Mouse (Mus musculus) embryonic facial prominence, embryonic 12.5 days (tissue): ENCODE data around the gene Bard1. TPM values are rescaled to one million over a fixed set of nuclear protein-coding genes. Genes with fewer than 3 reads are reported as not detected.

Experiments used
- ATAC-seq: fragments of 200-750 bp; cut with Nextera tagmentation; 2 replicates; pipeline ENCODE4 v1.8.0; 2017; ENCODE audit not compliant: insufficient number of reproducible peaks, insufficient read depth, low FRiP score, low TSS enrichment
- H3K27ac ChIP-seq: fragments of 300-500 bp; sonication (generic); 2 replicates; pipeline ENCODE4 v1.5.1; 2016; ENCODE audit warnings: mild to moderate bottlenecking
- H3K27me3 ChIP-seq: fragments of 300-500 bp; sonication (generic); 2 replicates; pipeline ENCODE4 v1.6.1; 2016; ENCODE audit warnings: mild to moderate bottlenecking, moderate library complexity
- H3K36me3 ChIP-seq: fragments of 300-500 bp; sonication (generic); 2 replicates; pipeline ENCODE4 v1.6.1; 2016; ENCODE audit warnings: mild to moderate bottlenecking
- H3K4me1 ChIP-seq: fragments of 300-500 bp; sonication (generic); 2 replicates; pipeline ENCODE4 v1.6.1; 2016
- H3K4me2 ChIP-seq: fragments of 300-500 bp; sonication (generic); replicated peaks from 2 replicates; pipeline ENCODE4 v1.6.1; 2016; ENCODE audit warnings: mild to moderate bottlenecking, moderate library complexity
- H3K4me3 ChIP-seq: fragments of 300-500 bp; sonication (generic); 2 replicates; pipeline ENCODE4 v1.5.1; 2016; ENCODE audit warnings: mild to moderate bottlenecking
- H3K9ac ChIP-seq: fragments of 300-500 bp; sonication (generic); 2 replicates; pipeline ENCODE4 v1.6.1; 2016; ENCODE audit warnings: mild to moderate bottlenecking, moderate library complexity
- H3K9me3 ChIP-seq: fragments of 300-500 bp; sonication (generic); 2 replicates; pipeline ENCODE4 v1.6.1; 2016; ENCODE audit warnings: mild to moderate bottlenecking, moderate library complexity
- WGBS: fragments of 180-500 bp; shearing (Covaris S2); methylation state at CpG from one replicate; pipeline ENCODE4 v1.1.7; 2016; 5-methylcytosine and 5-hydroxymethylcytosine counted together
- polyA plus RNA-seq: library from polyadenylated mRNA; unstranded; fragments of >200 nt; fragmentation: Nextera tagmentation; extraction: Ambion mirVana; gene quantifications from 2 replicates; pipeline ENCODE4 v1.2.1, GENCODE M21; 2016

Bard1 gene
- 2.6 and 2.8 TPM in 2 replicates for polyA plus RNA-seq

DNA sequence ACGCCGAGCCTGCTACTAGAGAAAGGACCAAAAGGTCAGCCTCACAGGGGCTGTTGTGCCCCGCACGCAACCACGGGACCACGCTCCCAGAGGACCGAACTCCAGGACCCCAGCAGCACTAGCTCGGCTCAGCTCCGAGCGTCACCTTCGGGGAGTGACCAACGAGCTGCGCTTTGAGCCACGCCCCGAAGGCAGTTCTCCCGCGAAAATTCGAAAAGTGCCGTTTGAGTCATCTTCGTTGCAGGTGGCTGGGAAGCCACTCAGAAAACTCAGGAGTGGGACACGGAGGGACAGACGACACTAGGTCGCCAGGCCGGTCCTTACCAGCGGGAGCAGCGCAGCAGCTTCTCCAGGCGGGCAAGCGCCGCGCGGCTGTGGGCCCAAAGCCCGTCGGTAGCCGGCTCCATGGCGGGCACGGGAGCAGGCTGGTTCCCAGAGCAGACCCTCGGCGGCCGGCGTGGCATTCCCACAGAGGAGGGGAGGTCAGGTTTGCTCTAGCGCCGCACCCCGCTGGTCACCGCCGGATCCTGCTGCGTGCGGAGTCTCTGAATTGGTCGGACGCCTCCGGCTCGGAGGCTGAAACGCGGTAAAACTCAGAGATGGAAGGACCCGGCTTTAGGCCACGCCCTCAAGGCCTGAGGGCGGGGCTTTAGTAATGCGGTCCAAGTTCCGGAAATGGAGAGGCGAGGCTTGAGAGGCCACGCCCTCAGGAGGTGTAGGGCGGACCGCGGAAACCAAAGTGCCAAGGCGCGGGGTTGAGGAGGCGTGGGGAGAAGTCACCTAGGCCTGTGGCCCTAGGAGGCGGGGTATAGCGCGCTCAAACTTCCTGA, at the start of gene Bard1:
Gene Bard1 (minus strand): TSS at position 803 of the 830 bp plus-strand sequence.
- Histone ChIP-seq H3K4me3 (peak within 1 kb of the TSS; percentile 84), H3K4me2 (peak within 1 kb of the TSS; percentile 59), H3K36me3 (no peaks in the 10 kb centered on the region), H3K27ac (peak within 1 kb of the TSS; percentile 76), H3K27me3 (no peaks in the 10 kb centered on the region), H3K9ac (peak within 1 kb of the TSS; percentile 60), H3K9me3 (no peaks in the 10 kb centered on the region), H3K4me1 (0 out of 2 replicates have a peak, but pooled peaks cover 8% of the 10 kb centered on the region)
- WGBS = under 1% methylated on average over 69 of the region's 69 CpGs
- ATAC-seq = peak; percentile 96

DNA sequence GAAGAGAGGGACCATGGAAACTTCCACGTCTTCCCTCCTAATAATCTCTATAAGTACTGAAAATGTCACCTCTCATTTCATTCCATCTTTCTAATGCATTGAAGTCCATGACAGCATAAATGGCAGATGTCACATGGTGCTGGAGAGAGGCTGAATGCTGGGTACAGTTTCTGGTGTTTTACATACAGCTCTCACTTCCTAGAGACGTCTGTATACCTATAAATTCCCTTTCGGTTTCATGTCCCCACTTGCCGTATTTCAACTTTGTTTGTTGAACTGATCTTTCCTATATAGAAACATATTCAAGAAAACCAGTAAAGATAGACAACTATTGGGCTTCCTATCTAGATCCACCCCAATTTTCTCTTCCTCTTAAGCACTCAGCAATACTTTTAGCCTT, 24.2 kb upstream of the Bard1 start:
- no peak for ATAC-seq
- Histone ChIP-seq H3K9ac (no peak overlapping the region), H3K4me1 (no peaks in the 10 kb centered on the region), H3K27me3 (no peaks in the 10 kb centered on the region), H3K4me3 (no peak overlapping the region), H3K36me3 (no peaks in the 10 kb centered on the region), H3K27ac (no peak overlapping the region), H3K4me2 (no peak overlapping the region), H3K9me3 (no peaks in the 10 kb centered on the region)
- 88% methylated on average over 4 of the region's 4 CpGs for WGBS

DNA sequence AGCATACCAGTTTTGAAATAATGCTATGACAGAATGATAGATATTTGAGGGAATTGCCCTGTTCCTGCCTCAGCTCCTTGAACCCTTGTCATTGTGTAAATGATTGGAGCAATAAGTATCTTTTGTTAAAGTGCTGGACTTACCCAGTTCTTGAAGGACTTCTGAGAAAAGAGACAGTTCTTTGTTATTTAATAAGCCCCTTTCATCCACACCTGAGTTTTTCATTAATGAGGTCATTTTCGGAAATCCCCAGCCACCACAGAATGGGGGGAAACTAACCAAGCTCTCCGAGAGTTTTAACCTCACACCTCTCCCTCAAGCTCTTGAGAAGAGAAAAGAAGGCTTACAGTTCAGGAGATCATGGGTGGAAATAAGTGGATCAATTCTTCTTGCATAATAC, 15.6 kb upstream of the Bard1 start:
- Histone ChIP-seq H3K36me3 (no peaks in the 10 kb centered on the region), H3K4me3 (no peak overlapping the region), H3K27ac (no peak overlapping the region), H3K27me3 (no peaks in the 10 kb centered on the region), H3K4me2 (no peak overlapping the region), H3K9me3 (no peaks in the 10 kb centered on the region), H3K9ac (no peak overlapping the region), H3K4me1 (no peaks in the 10 kb centered on the region)
- no peak for ATAC-seq
- WGBS = 74% methylated on average over 2 of the region's 2 CpGs

DNA sequence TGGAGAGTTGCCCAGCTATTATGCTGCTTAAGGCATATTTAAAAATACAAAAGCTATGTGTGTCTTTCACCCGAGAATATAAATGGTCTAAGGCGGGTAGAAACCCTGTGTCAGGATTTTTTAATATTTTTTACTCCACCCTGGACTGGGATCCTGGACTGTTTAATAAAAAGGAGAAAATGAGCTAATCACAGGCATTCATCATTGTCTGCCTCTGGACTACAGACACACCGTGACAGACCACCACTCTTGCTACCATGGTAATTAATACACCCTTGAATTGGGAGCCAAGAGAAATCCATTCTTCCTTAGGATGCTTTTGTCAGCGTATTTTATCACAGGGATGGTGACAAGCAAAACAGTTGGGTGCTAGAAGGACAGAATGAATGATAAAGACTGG, 14.3 kb upstream of the Bard1 start:
- no peaks in the 10 kb centered on the region for H3K4me1 ChIP-seq
- no peak for ATAC-seq
- no peak overlapping the region for H3K4me2 ChIP-seq
- no peak overlapping the region for H3K4me3 ChIP-seq
- H3K36me3 ChIP-seq = no peaks in the 10 kb centered on the region
- H3K27me3 ChIP-seq = no peaks in the 10 kb centered on the region
- no peak overlapping the region for H3K9ac ChIP-seq
- H3K27ac ChIP-seq = no peak overlapping the region
- H3K9me3 ChIP-seq = no peaks in the 10 kb centered on the region
- 71% methylated on average over 4 of the region's 4 CpGs for WGBS

DNA sequence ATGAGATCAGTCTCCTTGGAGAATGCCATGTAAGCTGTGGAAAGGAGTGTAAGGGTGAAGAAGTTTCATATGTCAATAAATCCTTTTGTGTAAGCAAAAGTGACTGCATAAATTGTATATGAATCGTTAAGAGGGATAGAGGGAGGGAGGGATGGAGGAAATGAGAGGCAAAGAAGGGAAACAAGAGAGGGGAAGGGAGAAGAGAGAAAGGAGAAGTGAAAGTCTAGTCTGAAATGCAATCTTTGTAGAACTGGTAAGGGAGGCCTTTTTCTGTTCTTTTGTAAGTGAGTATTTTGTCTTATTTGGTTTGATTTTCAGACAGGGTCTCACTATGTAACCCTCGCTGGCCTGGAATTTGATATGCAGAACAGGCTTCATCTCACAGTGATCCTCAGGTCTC, 12.8 kb upstream of the Bard1 start:
- Histone ChIP-seq H3K4me2 (no peak overlapping the region), H3K27ac (no peak overlapping the region), H3K9me3 (no peaks in the 10 kb centered on the region), H3K27me3 (no peaks in the 10 kb centered on the region), H3K4me3 (no peak overlapping the region), H3K36me3 (no peaks in the 10 kb centered on the region), H3K9ac (no peak overlapping the region), H3K4me1 (no peaks in the 10 kb centered on the region)
- 59% methylated on average over 2 of the region's 2 CpGs for WGBS
- ATAC-seq = no peak

DNA sequence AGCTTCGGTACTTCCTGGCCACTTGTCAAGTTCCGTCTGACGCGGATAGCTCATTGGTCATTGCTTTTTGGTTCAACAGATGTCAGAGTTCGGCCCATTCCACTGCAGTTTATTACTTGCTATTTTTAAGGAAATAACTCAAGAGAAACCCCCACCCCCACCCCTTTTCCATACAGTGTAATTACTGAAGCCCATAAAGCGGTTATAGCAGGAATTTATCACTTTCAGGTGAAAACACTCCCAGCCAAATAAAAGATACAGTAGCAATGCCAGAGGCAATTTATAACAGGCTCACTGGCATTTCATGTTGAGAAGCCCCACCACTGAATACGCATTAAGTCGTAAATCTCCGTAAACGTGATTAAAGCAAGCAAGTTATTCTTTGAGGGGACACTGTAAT, 6.9 kb upstream of the Bard1 start:
- Histone ChIP-seq H3K9ac (no peak overlapping the region), H3K4me3 (no peak overlapping the region), H3K27ac (no peak overlapping the region), H3K4me1 (no peaks in the 10 kb centered on the region), H3K27me3 (no peaks in the 10 kb centered on the region), H3K4me2 (no peak overlapping the region), H3K36me3 (no peaks in the 10 kb centered on the region), H3K9me3 (no peaks in the 10 kb centered on the region)
- no peak for ATAC-seq
- 85% methylated on average over 10 of the region's 10 CpGs for WGBS

DNA sequence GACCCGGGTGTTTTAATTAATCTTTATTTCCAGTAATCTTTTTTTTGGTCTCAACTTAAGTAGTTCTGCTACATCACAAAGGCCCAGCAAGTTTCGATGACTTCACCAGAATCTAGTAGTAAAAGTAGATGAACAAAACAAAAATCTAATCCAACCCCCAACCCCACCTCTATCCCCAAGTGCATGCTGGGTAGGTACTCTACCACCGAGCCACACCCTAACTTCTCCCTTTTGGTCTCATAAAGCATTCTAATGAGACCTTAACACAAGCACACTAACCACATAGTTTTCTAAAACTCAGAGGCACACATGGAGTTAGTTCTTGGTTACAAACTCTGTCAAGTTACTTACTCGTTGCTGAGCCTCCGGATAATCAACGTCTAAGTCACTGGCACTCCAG, 3.2 kb upstream of the Bard1 start:
- Histone ChIP-seq H3K4me3 (no peak overlapping the region), H3K4me2 (no peak overlapping the region), H3K36me3 (no peaks in the 10 kb centered on the region), H3K9ac (no peak overlapping the region), H3K27ac (no peak overlapping the region), H3K4me1 (no peaks in the 10 kb centered on the region), H3K9me3 (no peaks in the 10 kb centered on the region), H3K27me3 (no peaks in the 10 kb centered on the region)
- WGBS = 93% methylated on average over 6 of the region's 6 CpGs
- no peak for ATAC-seq

DNA sequence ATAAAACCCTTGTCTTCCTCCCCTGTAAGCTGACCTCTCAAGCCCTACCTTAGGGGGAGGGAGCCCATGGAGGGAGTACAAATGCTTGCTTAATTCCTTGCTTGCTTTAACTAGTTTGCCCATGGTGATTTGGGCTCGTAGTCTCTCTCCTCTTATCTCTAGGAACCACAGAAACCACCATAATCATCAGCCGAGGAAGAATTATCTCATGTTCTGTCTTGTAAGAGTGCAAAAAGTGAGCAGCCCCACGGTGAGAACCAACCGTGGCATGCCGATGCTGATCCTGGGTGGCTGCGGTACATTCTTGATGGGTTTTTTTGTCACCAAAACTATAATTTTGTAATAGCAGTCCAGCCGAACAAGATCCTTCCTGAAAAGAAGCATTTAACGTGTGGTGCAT, 2.8 kb upstream of the Bard1 start:
- WGBS = 88% methylated on average over 8 of the region's 8 CpGs
- Histone ChIP-seq H3K27me3 (no peaks in the 10 kb centered on the region), H3K4me3 (no peak overlapping the region), H3K4me2 (no peak overlapping the region), H3K27ac (no peak overlapping the region), H3K4me1 (no peaks in the 10 kb centered on the region), H3K36me3 (no peaks in the 10 kb centered on the region), H3K9me3 (no peaks in the 10 kb centered on the region), H3K9ac (no peak overlapping the region)
- no peak for ATAC-seq

DNA sequence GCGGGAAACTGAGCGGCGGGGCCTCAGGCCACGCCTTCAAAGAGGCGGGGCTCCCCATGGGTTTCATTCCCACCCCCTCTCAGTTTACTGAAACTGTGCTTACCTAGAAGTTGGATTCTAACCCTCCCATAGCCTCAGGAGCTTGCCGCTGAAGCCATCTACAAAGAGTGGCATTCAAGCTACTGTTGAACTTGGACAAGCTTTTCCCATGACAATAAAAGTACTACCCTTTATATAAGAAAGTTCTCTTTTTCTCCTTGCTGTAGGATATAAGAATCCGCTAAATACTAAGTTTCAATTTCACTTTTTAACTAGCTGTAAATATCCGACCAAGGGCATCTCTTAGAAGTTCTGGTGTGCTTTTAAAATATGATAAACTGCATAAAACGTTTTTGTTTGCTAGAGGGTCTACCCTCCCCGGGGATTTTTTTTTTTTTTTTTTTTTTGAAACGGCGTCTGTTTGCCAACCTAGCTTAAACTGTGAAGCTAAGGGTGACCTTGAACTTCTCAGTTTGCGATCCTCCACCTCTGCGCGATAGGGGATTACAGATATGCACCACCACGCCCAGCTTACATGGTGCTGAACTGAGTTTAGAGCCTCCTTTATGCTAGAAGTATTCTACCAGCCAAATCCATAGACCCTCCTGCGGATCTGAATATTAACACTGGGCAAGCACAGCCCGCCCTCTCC, 373 bp upstream of the Bard1 start:
- peak overlapping the region; percentile 59 for H3K4me2 ChIP-seq
- H3K4me3 ChIP-seq = peak overlapping the region; percentile 84
- H3K36me3 ChIP-seq = no peaks in the 10 kb centered on the region
- no peaks in the 10 kb centered on the region for H3K27me3 ChIP-seq
- 33% methylated on average over 18 of the region's 18 CpGs for WGBS
- 0 out of 2 replicates have a peak, but pooled peaks cover 8% of the 10 kb centered on the region for H3K4me1 ChIP-seq
- no peaks in the 10 kb centered on the region for H3K9me3 ChIP-seq
- H3K27ac ChIP-seq = peak overlapping the region; percentile 76; the same call in 1 of the 2 replicates
- no peak overlapping the region for H3K9ac ChIP-seq
- no peak for ATAC-seq

DNA sequence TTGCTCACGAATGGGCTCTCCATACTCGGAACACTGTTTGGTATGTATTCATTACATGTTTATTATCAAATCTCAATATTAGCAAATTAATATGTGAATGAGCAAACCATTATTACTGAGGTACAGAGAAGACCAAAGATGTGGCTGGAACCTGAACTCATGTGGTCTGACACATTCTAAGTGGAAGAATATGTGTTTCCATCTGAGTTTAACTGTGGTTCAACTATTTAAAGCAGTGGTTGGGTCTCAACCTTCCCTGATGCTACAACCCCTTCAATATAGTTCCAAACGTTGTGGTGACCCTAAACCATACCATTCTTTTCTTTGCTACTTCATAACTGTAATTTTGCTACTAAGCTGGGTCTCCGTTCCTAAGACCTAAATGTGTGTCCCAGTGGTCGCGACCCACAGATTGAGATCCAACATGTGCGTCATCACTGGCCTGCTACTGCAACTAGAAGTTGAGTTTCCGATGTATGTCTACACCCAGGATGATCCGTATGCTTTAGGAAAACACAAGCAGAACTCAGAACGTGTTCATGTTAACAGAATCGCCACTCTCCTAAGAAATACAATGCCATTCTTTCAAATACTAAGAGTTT, 1.5 kb downstream of the Bard1 start:
- 52% methylated on average over 11 of the region's 11 CpGs for WGBS

DNA sequence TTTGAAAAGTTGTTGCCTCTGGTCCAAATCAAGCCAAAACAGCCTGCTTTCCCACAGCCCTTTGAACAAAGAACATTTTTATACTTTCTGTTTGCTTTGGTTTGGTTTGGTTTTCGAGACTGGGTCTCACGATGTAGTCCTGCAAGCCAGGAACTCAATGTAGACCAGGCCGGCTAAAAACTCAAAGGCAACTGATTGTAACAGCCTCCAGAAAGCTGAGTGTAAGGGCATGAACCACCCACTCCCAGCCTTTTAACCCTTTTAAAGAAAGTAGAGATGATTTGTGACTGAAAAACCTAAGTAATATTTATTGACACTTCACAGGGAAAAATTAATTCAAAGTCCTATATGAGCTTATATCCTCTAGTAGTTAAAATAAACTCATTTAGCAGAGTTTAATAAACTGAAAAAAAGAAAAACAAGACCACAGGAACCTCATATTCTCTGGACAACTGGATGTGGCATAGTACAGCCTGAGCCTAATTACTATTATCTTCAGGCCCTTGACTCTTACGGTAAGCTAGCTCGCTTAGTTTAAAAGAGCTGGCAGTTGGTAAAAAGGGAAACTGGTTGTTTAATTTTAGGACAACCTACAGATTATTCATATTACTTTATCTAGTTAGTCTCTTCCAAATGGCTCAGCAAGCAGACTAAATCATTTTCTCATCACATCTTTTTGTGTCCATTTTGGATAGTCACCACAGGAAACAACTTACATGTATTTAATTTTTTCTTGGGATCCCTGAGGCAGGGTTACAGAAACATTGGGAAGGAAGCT, 2.2 kb downstream of the Bard1 start:
- Histone ChIP-seq H3K27ac (no peak overlapping the region), H3K9me3 (no peaks in the 10 kb centered on the region), H3K27me3 (no peaks in the 10 kb centered on the region), H3K9ac (no peak overlapping the region), H3K4me1 (0 out of 2 replicates have a peak, but pooled peaks cover 8% of the 10 kb centered on the region), H3K36me3 (no peaks in the 10 kb centered on the region), H3K4me2 (no peak overlapping the region), H3K4me3 (no peak overlapping the region)
- WGBS = 69% methylated on average over 5 of the region's 5 CpGs
- ATAC-seq = no peak

More for the DNA sequence above, 1.5 kb downstream of the Bard1 start:
- Histone ChIP-seq H3K9me3 (no peaks in the 10 kb centered on the region), H3K27me3 (no peaks in the 10 kb centered on the region), H3K4me1 (0 out of 2 replicates have a peak, but pooled peaks cover 8% of the 10 kb centered on the region), H3K27ac (no peak overlapping the region), H3K4me2 (peak overlapping the region; percentile 29), H3K4me3 (0 out of 2 replicates have a peak overlapping the region, but pooled peaks have one; percentile 15), H3K9ac (no peak overlapping the region), H3K36me3 (no peaks in the 10 kb centered on the region)
- ATAC-seq = no peak
